Mouse (Mus musculus) myocyte (in vitro differentiated cells): ENCODE results near the gene Hacd1. TPM values are rescaled to one million over a fixed set of nuclear protein-coding genes. Genes with fewer than 3 reads are reported as not detected.
"Not testable (repeated sequence)": the region's sequence is repeated elsewhere in the genome, so short reads cannot be mapped to it uniquely, and the experiment has no call there.

Source experiments
- H3K27me3 ChIP-seq: one replicate; pipeline ENCODE4 v1.6.1; 2011; ENCODE audit not compliant: control insufficient read depth, insufficient read depth, insufficient read length
- H3K36me3 ChIP-seq: one replicate; pipeline ENCODE4 v1.6.1; 2011; ENCODE audit not compliant: control insufficient read depth, insufficient read depth
- H3K4me2 ChIP-seq: one replicate; pipeline ENCODE4 v1.6.1; 2011; ENCODE audit warnings: low read depth, control low read depth
- H3K4me3 ChIP-seq: one replicate; pipeline ENCODE4 v1.5.1; 2011; ENCODE audit warnings: mild to moderate bottlenecking, control low read depth, moderate library complexity
- H3K79me2 ChIP-seq: one replicate; pipeline ENCODE4 v1.6.1; 2011; ENCODE audit not compliant: control insufficient read depth, insufficient read depth
- H3ac ChIP-seq: one replicate; pipeline ENCODE4 v1.6.1; 2011; ENCODE audit not compliant: control insufficient read depth, insufficient read length
- CEBPB ChIP-seq: IDR thresholded peaks from 2 replicates; pipeline ENCODE4 v1.6.1; 2011; ENCODE audit warnings: mild to moderate bottlenecking, moderate library complexity; ENCODE audit not compliant: poor library complexity, insufficient read depth, severe bottlenecking
- E2F4 ChIP-seq: IDR thresholded peaks from one replicate; pipeline ENCODE4 v1.6.1; 2011; ENCODE audit warnings: mild to moderate bottlenecking, control low read depth, moderate library complexity; ENCODE audit not compliant: insufficient read depth
- MAX ChIP-seq: IDR thresholded peaks from one replicate; pipeline ENCODE4 v1.6.1; 2011; ENCODE audit warnings: low read depth, mild to moderate bottlenecking, control low read depth
- MYOD1 ChIP-seq, 3 experiments: IDR thresholded peaks; one replicate each; pipeline ENCODE4 v1.6.1; 2011; ENCODE audit warnings: control low read depth in 2 of 3, low read depth in 2 of 3, mild to moderate bottlenecking in 2 of 3, moderate library complexity in 1 of 3; ENCODE audit not compliant: insufficient read length in 2 of 3, control insufficient read depth in 1 of 3
- MYOG ChIP-seq, 3 experiments: IDR thresholded peaks; one replicate each; pipeline ENCODE4 v1.6.1; 2011; ENCODE audit warnings: control low read depth in 2 of 3, low read depth in 2 of 3, mild to moderate bottlenecking in 2 of 3; ENCODE audit not compliant: insufficient read length in 2 of 3, control insufficient read depth in 1 of 3, insufficient read depth in 1 of 3
- POLR2A ChIP-seq: IDR thresholded peaks from one replicate; pipeline ENCODE4 v1.6.1; 2011; ENCODE audit warnings: low read depth, mild to moderate bottlenecking, control low read depth, moderate library complexity; ENCODE audit not compliant: insufficient read length
- POLR2AphosphoS2 ChIP-seq: IDR thresholded peaks from one replicate; pipeline ENCODE4 v1.6.1; 2011; ENCODE audit warnings: low read depth, control low read depth; ENCODE audit not compliant: insufficient read length
- REST ChIP-seq: IDR thresholded peaks from one replicate; pipeline ENCODE4 v1.6.1; 2011; ENCODE audit warnings: mild to moderate bottlenecking, control low read depth, moderate library complexity; ENCODE audit not compliant: insufficient read depth, insufficient read length
- SRF ChIP-seq: IDR thresholded peaks from one replicate; pipeline ENCODE4 v1.6.1; 2011; ENCODE audit warnings: low read depth; ENCODE audit not compliant: control insufficient read depth, insufficient read length
- TCF12 ChIP-seq: IDR thresholded peaks from one replicate; pipeline ENCODE4 v1.6.1; 2011; ENCODE audit warnings: mild to moderate bottlenecking, control low read depth; ENCODE audit not compliant: poor library complexity, insufficient read depth, severe bottlenecking
- TCF3 ChIP-seq: IDR thresholded peaks from one replicate; pipeline ENCODE4 v1.6.1; 2011; ENCODE audit warnings: low read depth, control low read depth; ENCODE audit not compliant: insufficient read length
- USF1 ChIP-seq: IDR thresholded peaks from one replicate; pipeline ENCODE4 v1.6.1; 2011; ENCODE audit warnings: low read depth, mild to moderate bottlenecking, control low read depth, moderate library complexity
- polyA plus RNA-seq: library from polyadenylated mRNA; unstranded; fragments of >200 nt; fragmentation: generic; extraction: Trizol; gene quantifications from one replicate; pipeline ENCODE4 v1.2.1, GENCODE M21; 2012; ENCODE audit warnings: missing spikeins

The Hacd1 gene
- 254 TPM for polyA plus RNA-seq

GRCm38 (mm10) chr2:14055566-14056331 is at the start of gene Hacd1:
Gene Hacd1, minus strand, starts transcription at chr2:14056135.
- Histone ChIP-seq H3K36me3 (no peaks in the 10 kb centered on the region), H3K27me3 (no peaks in the 10 kb centered on the region)
- TF ChIP-seq MYOD1 (IDR thresholded peaks at IDR 0.05; ENCODE audit: control insufficient read depth in 1 of 3, insufficient read length in 2 of 3, low read depth in 2 of 3) = peak in 1 of 3 experiments; percentile 0
- peak; percentile 76 for TF ChIP-seq POLR2A
- no peak for TF ChIP-seq USF1
- no peak for TF ChIP-seq TCF3
- no peak for TF ChIP-seq MAX
- TF ChIP-seq CEBPB = no peak
- no peak for TF ChIP-seq TCF12
- no peak for TF ChIP-seq SRF
- TF ChIP-seq POLR2AphosphoS2 = no peak
- no peak for TF ChIP-seq E2F4

GRCm38 (mm10) chr2:14103924-14104323 is 48.0 kb upstream of the Hacd1 start:
- Histone ChIP-seq H3K27me3 (no peaks in the 10 kb centered on the region), H3ac (no peak overlapping the region)
- no peak for TF ChIP-seq MYOG (IDR thresholded peaks at IDR 0.05; ENCODE audit: control insufficient read depth in 1 of 3, insufficient read depth in 1 of 3, insufficient read length in 2 of 3, low read depth in 2 of 3)
- no peak for TF ChIP-seq SRF
- TF ChIP-seq MAX = no peak
- TF ChIP-seq TCF12 = no peak
- no peak for TF ChIP-seq E2F4
- TF ChIP-seq POLR2AphosphoS2 = no peak
- TF ChIP-seq MYOD1 (IDR thresholded peaks at IDR 0.05; ENCODE audit: control insufficient read depth in 1 of 3, insufficient read length in 2 of 3, low read depth in 2 of 3) = no peak
- TF ChIP-seq TCF3 = no peak
- TF ChIP-seq CEBPB = no peak
- TF ChIP-seq REST = no peak
- no peak for TF ChIP-seq USF1
- TF ChIP-seq POLR2A = no peak

More at GRCm38 (mm10) chr2:14055566-14056331, at the start of gene Hacd1:
- Histone ChIP-seq H3K4me3 (peak within 1 kb of the TSS; percentile 60), H3K4me2 (peak within 1 kb of the TSS; percentile 84), H3ac (peak within 1 kb of the TSS; percentile 63), H3K79me2 (peaks cover 37% of the 10 kb centered on the region)

GRCm38 (mm10) chr2:14102603-14103002 is 46.7 kb upstream of the Hacd1 start:
- TF ChIP-seq POLR2A (no peak), MYOG (IDR thresholded peaks at IDR 0.05; ENCODE audit: control insufficient read depth in 1 of 3, insufficient read depth in 1 of 3, insufficient read length in 2 of 3, low read depth in 2 of 3) (no peak), CEBPB (no peak), TCF3 (no peak), USF1 (no peak), MYOD1 (IDR thresholded peaks at IDR 0.05; ENCODE audit: control insufficient read depth in 1 of 3, insufficient read length in 2 of 3, low read depth in 2 of 3) (no peak), E2F4 (no peak), REST (no peak), POLR2AphosphoS2 (no peak), SRF (no peak), MAX (no peak), TCF12 (no peak)
- H3K27me3 ChIP-seq = no peaks in the 10 kb centered on the region
- H3K36me3 ChIP-seq = peaks cover 18% of the 10 kb centered on the region
- H3K4me3 ChIP-seq = no peak overlapping the region
- no peak overlapping the region for H3K4me2 ChIP-seq
- peaks cover 98% of the 10 kb centered on the region for H3K79me2 ChIP-seq
- no peak overlapping the region for H3ac ChIP-seq

More at GRCm38 (mm10) chr2:14103924-14104323, 48.0 kb upstream of the Hacd1 start:
- H3K4me3 ChIP-seq = no peak overlapping the region
- peaks cover 18% of the 10 kb centered on the region for H3K36me3 ChIP-seq
- H3K79me2 ChIP-seq = peaks cover 97% of the 10 kb centered on the region
- H3K4me2 ChIP-seq = no peak overlapping the region

GRCm38 (mm10) chr2:14100533-14100932 is 44.6 kb upstream of the Hacd1 start:
- Histone ChIP-seq H3K4me3 (no peak overlapping the region), H3K79me2 (peaks cover 100% of the 10 kb centered on the region), H3K36me3 (peaks cover 27% of the 10 kb centered on the region), H3ac (no peak overlapping the region), H3K4me2 (no peak overlapping the region), H3K27me3 (no peaks in the 10 kb centered on the region)
- TF ChIP-seq POLR2AphosphoS2 (no peak), SRF (no peak), MYOD1 (IDR thresholded peaks at IDR 0.05; ENCODE audit: control insufficient read depth in 1 of 3, insufficient read length in 2 of 3, low read depth in 2 of 3) (no peak), CEBPB (no peak), MAX (no peak), REST (no peak), E2F4 (no peak), TCF3 (no peak), TCF12 (no peak), POLR2A (no peak)

- H3K79me2 ChIP-seq = peaks cover 53% of the 10 kb centered on the region
- not testable (repeated sequence) for H3K4me2 ChIP-seq, H3K27me3 ChIP-seq, H3ac ChIP-seq, H3K36me3 ChIP-seq, H3K4me3 ChIP-seq
Measured at GRCm38 (mm10) chr2:14078527-14078926, 22.6 kb upstream of the Hacd1 start.
